Mouse (Mus musculus): ENCODE data around the gene Foxc2. TPM values are rescaled to one million over a fixed set of nuclear protein-coding genes. Genes with fewer than 3 reads are reported as not detected.
A peak's percentile ranks its signal among the peaks of the same experiment; 100 is the strongest.

The Foxc2 gene
- polyA plus RNA-seq, 2 experiments, result 9.7 to 14.3 TPM

GRCm38 (mm10) chr8:121125311-121125876 is 9.4 kb downstream of the Foxc2 start:
- H3K27me3 ChIP-seq (ENCODE audit: control insufficient read depth, insufficient read depth, low read length), result peaks cover 97% of the 10 kb centered on the region
- no peak overlapping the region for H3K27ac ChIP-seq (replicated peaks; ENCODE audit: low read depth, low read length)
- H3K9me3 ChIP-seq (ENCODE audit: control insufficient read depth, low read length), result no peaks in the 10 kb centered on the region
- peaks cover 22% of the 10 kb centered on the region; the same call in 1 of the 2 replicates for H3K4me1 ChIP-seq (ENCODE audit: control insufficient read depth, insufficient read depth, low read length)
- ATAC-seq (ENCODE audit: low FRiP score, low read depth), result peak; percentile 84
- no peak overlapping the region for H3K9ac ChIP-seq (ENCODE audit: low read depth, low read length, severe bottlenecking)
- peak; percentile 84 for DNase-seq (ENCODE audit: low spot score)
- peaks cover 9% of the 10 kb centered on the region; the same call in 1 of the 2 replicates for H3K36me3 ChIP-seq (ENCODE audit: control insufficient read depth, insufficient read depth, low read length)
- peak overlapping the region; percentile 57 for H3K4me2 ChIP-seq (replicated peaks; ENCODE audit: low read depth, low read length, severe bottlenecking)
- WGBS, result 0% methylated on average over 35 of the region's 36 CpGs
- no peak for TF ChIP-seq POLR2A (IDR thresholded peaks at IDR 0.05; ENCODE audit: borderline replicate concordance, extremely low read depth, insufficient read depth, insufficient read length)
- peak overlapping the region; percentile 33 for H3K4me3 ChIP-seq (replicated peaks; ENCODE audit: low read length)

GRCm38 (mm10) chr8:121126191-121126590 is 10.2 kb downstream of the Foxc2 start:
- Histone ChIP-seq H3K27ac (replicated peaks; ENCODE audit: low read depth, low read length) (no peak overlapping the region), H3K9ac (ENCODE audit: low read depth, low read length, severe bottlenecking) (no peak overlapping the region), H3K9me3 (ENCODE audit: control insufficient read depth, low read length) (no peaks in the 10 kb centered on the region), H3K4me3 (replicated peaks; ENCODE audit: low read length) (peak overlapping the region; percentile 33; the same call in 1 of the 2 replicates), H3K36me3 (ENCODE audit: control insufficient read depth, insufficient read depth, low read length) (peaks cover 6% of the 10 kb centered on the region; the same call in 1 of the 2 replicates), H3K4me1 (ENCODE audit: control insufficient read depth, insufficient read depth, low read length) (peaks cover 22% of the 10 kb centered on the region; the same call in 1 of the 2 replicates), H3K27me3 (ENCODE audit: control insufficient read depth, insufficient read depth, low read length) (peaks cover 97% of the 10 kb centered on the region), H3K4me2 (replicated peaks; ENCODE audit: low read depth, low read length, severe bottlenecking) (peak overlapping the region; percentile 57)
- ATAC-seq (ENCODE audit: low FRiP score, low read depth) (no peak), DNase-seq (ENCODE audit: low spot score) (no peak)
- WGBS, result 6% methylated on average over 6 of the region's 6 CpGs
- no peak for TF ChIP-seq POLR2A (IDR thresholded peaks at IDR 0.05; ENCODE audit: borderline replicate concordance, extremely low read depth, insufficient read depth, insufficient read length)

GRCm38 (mm10) chr8:121126694-121127093 is 10.7 kb downstream of the Foxc2 start:
- Histone ChIP-seq H3K9me3 (ENCODE audit: control insufficient read depth, low read length) (no peaks in the 10 kb centered on the region), H3K36me3 (ENCODE audit: control insufficient read depth, insufficient read depth, low read length) (0 out of 2 replicates have a peak, but pooled peaks cover under 1% of the 10 kb centered on the region), H3K4me1 (ENCODE audit: control insufficient read depth, insufficient read depth, low read length) (peaks cover 22% of the 10 kb centered on the region; the same call in 1 of the 2 replicates), H3K9ac (ENCODE audit: low read depth, low read length, severe bottlenecking) (no peak overlapping the region), H3K27ac (replicated peaks; ENCODE audit: low read depth, low read length) (no peak overlapping the region), H3K4me2 (replicated peaks; ENCODE audit: low read depth, low read length, severe bottlenecking) (no peak overlapping the region), H3K4me3 (replicated peaks; ENCODE audit: low read length) (no peak overlapping the region), H3K27me3 (ENCODE audit: control insufficient read depth, insufficient read depth, low read length) (peaks cover 93% of the 10 kb centered on the region)
- ATAC-seq (ENCODE audit: low FRiP score, low read depth) (no peak), DNase-seq (ENCODE audit: low spot score) (no peak)
- no peak for TF ChIP-seq POLR2A (IDR thresholded peaks at IDR 0.05; ENCODE audit: borderline replicate concordance, extremely low read depth, insufficient read depth, insufficient read length)
- 25% methylated on average over 4 of the region's 6 CpGs for WGBS

DNA sequence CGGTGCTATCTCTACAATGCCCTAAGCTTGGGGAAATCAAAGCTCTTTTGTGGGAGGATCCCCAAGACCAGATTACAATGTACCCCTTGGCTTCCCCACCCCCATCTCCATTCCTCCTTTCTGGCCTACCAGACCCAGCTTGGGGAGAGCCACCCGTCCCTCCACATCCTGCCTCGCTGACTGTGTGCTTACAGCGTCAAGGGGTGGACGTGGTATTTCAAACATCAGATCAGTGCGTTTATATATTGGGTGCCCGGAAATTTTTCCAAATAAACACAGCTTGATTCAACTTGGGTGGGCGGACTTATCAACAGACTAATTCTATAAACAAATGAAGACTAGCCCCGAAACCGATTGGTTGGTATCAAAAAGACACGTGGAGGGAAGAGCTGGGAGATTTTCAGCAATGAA is 11.3 kb downstream of the Foxc2 start:
- Histone ChIP-seq H3K27ac (replicated peaks; ENCODE audit: low read depth, low read length) (no peak overlapping the region), H3K36me3 (ENCODE audit: control insufficient read depth, insufficient read depth, low read length) (no peaks in the 10 kb centered on the region), H3K9me3 (ENCODE audit: control insufficient read depth, low read length) (no peaks in the 10 kb centered on the region), H3K9ac (ENCODE audit: low read depth, low read length, severe bottlenecking) (no peak overlapping the region), H3K4me3 (replicated peaks; ENCODE audit: low read length) (no peak overlapping the region), H3K4me2 (replicated peaks; ENCODE audit: low read depth, low read length, severe bottlenecking) (no peak overlapping the region), H3K27me3 (ENCODE audit: control insufficient read depth, insufficient read depth, low read length) (peaks cover 87% of the 10 kb centered on the region), H3K4me1 (ENCODE audit: control insufficient read depth, insufficient read depth, low read length) (peaks cover 22% of the 10 kb centered on the region; the same call in 1 of the 2 replicates)
- WGBS, result 14% methylated on average over 11 of the region's 11 CpGs
- TF ChIP-seq POLR2A (IDR thresholded peaks at IDR 0.05; ENCODE audit: borderline replicate concordance, extremely low read depth, insufficient read depth, insufficient read length), result no peak
- no peak for DNase-seq (ENCODE audit: low spot score)
- ATAC-seq (ENCODE audit: low FRiP score, low read depth), result no peak

GRCm38 (mm10) chr8:121127756-121128375 is 11.9 kb downstream of the Foxc2 start, which contains the start of gene Foxl1:
TSS of gene Foxl1 (plus strand) at chr8:121127940.
- peaks cover 22% of the 10 kb centered on the region; the same call in 1 of the 2 replicates for H3K4me1 ChIP-seq (ENCODE audit: control insufficient read depth, insufficient read depth, low read length)
- H3K36me3 ChIP-seq (ENCODE audit: control insufficient read depth, insufficient read depth, low read length), result no peaks in the 10 kb centered on the region
- WGBS, result 4% methylated on average over 43 of the region's 43 CpGs
- TF ChIP-seq POLR2A (IDR thresholded peaks at IDR 0.05; ENCODE audit: borderline replicate concordance, extremely low read depth, insufficient read depth, insufficient read length), result no peak
- peaks cover 81% of the 10 kb centered on the region for H3K27me3 ChIP-seq (ENCODE audit: control insufficient read depth, insufficient read depth, low read length)
- H3K9me3 ChIP-seq (ENCODE audit: control insufficient read depth, low read length), result no peaks in the 10 kb centered on the region
- peak within 1 kb of the TSS; percentile 21; the same call in 1 of the 2 replicates for H3K9ac ChIP-seq (ENCODE audit: low read depth, low read length, severe bottlenecking)
- H3K4me2 ChIP-seq (replicated peaks; ENCODE audit: low read depth, low read length, severe bottlenecking), result peak within 1 kb of the TSS; percentile 38
- DNase-seq (ENCODE audit: low spot score) (no peak), ATAC-seq (ENCODE audit: low FRiP score, low read depth) (no peak)
- H3K4me3 ChIP-seq (replicated peaks; ENCODE audit: low read length), result peak within 1 kb of the TSS; percentile 22
- no peak within 1 kb of the TSS for H3K27ac ChIP-seq (replicated peaks; ENCODE audit: low read depth, low read length)
